Mouse (Mus musculus): ENCODE measurements around the gene Mien1. TPM values are rescaled to one million over a fixed set of nuclear protein-coding genes. Genes with fewer than 3 reads are reported as not detected.

The Mien1 gene
- total RNA-seq, 4 experiments from 2014 or later, result 83.9 to 93.8 (median 89.8) TPM

- peak in 1 of 2 experiments; percentile 58 for DNase-seq (ENCODE audit: low spot score in 2 of 2)
These were observed 49.5 kb downstream of the Mien1 start for GRCm38 (mm10) chr11:98389221-98389780.

GRCm38 (mm10) chr11:98388282-98388681 is 50.5 kb downstream of the Mien1 start:
- DNase-seq (ENCODE audit: low spot score in 2 of 2), result no peak

Other genes starting within 250 kb of the Mien1 start
- gene Med1, start 245.7 kb downstream of the Mien1 start, total RNA-seq (2022), result 10 to 100 TPM; 42.9 to 57.7 (median 49.4) TPM
- gene Cdk12, start 235.9 kb downstream of the Mien1 start, total RNA-seq (2022), result 10 to 100 TPM; 38.8 to 43.5 (median 42.3) TPM
- 100 to 1,000 TPM; 124 to 133 (median 129) TPM for gene Neurod2, start 109.3 kb downstream of the Mien1 start, total RNA-seq (2022)
- 10 to 100 TPM; 52.5 to 55.9 (median 53.3) TPM for gene Ppp1r1b, start 90.6 kb downstream of the Mien1 start, total RNA-seq (2022)
- gene Stard3, start 80.6 kb downstream of the Mien1 start, total RNA-seq (2022), result 10 to 100 TPM; 35.5 to 41.0 (median 36.5) TPM
- 10 to 100 TPM in 2 of 4 experiments, 1 to 10 TPM in 2; 1.2 to 15.3 (median 8.3) TPM for gene Tcap, start 55.2 kb downstream of the Mien1 start, total RNA-seq (2022)
- 1 to 10 TPM in 2 of 4 experiments, under 1 TPM in 1, not detected in 1; 0.37 to 1.5 (median 1.3) TPM for gene Pnmt, start 52.5 kb downstream of the Mien1 start, total RNA-seq (2022)
- 10 to 100 TPM in 2 of 4 experiments, 1 to 10 TPM in 2; 8.7 to 11.7 (median 9.6) TPM for gene Pgap3, start 38.5 kb downstream of the Mien1 start, total RNA-seq (2022)
- gene Erbb2, start 26.5 kb downstream of the Mien1 start, total RNA-seq (2022), result 1 to 10 TPM; 2.1 to 3.5 (median 2.9) TPM
- 1 to 10 TPM; 2.6 to 3.5 (median 2.9) TPM for gene Grb7, start 7.4 kb upstream of the Mien1 start, total RNA-seq (2022)
- not detected for gene Ikzf3, start 107.0 kb upstream of the Mien1 start, total RNA-seq (2022)
- under 1 TPM in 1 of 4 experiments, not detected in 3; 0.75 TPM for gene Zpbp2, start 112.1 kb upstream of the Mien1 start, total RNA-seq (2022)
- gene Ormdl3, start 148.4 kb upstream of the Mien1 start, total RNA-seq (2022), result 10 to 100 TPM; 43.4 to 57.6 (median 48.9) TPM
- not detected for gene Lrrc3c, start 159.3 kb upstream of the Mien1 start, total RNA-seq (2022)
- 10 to 100 TPM; 12.1 to 20.0 (median 14.9) TPM for gene Gm12355, start 186.7 kb upstream of the Mien1 start, total RNA-seq (2022)
- gene Gsdma3, start 187.4 kb upstream of the Mien1 start, total RNA-seq (2022), result under 1 TPM in 1 of 4 experiments, not detected in 3; 0.27 TPM
- gene Gsdma2, start 207.8 kb upstream of the Mien1 start, total RNA-seq (2022), result not detected
- under 1 TPM in 1 of 4 experiments, not detected in 3; 0.22 TPM for gene Gsdma, start 225.4 kb upstream of the Mien1 start, total RNA-seq (2022)
- gene Psmd3, start 243.6 kb upstream of the Mien1 start, total RNA-seq (2022), result 100 to 1,000 TPM; 115 to 128 (median 124) TPM